Mouse (Mus musculus): ENCODE measurements around the gene Spata21.

The Spata21 gene

GRCm38 (mm10) chr4:141088033-141088432 is at the start of gene Spata21:
Gene Spata21 (plus strand): TSS chr4:141088333.
- DNase-seq (ENCODE audit: extremely low read depth, low read depth, low spot score): no peak

- DNase-seq (ENCODE audit: extremely low read depth, low read depth, low spot score): no peak
Measured at GRCm38 (mm10) chr4:141041117-141041516, 47.0 kb upstream of the Spata21 start.

GRCm38 (mm10) chr4:141044816-141045215 is 43.3 kb upstream of the Spata21 start:
- no peak for DNase-seq (ENCODE audit: extremely low read depth, low read depth, low spot score)

GRCm38 (mm10) chr4:141048810-141049475 is 39.2 kb upstream of the Spata21 start:
- no peak for DNase-seq (ENCODE audit: extremely low read depth, low read depth, low spot score)

GRCm38 (mm10) chr4:141049476-141049835 is 38.7 kb upstream of the Spata21 start:
- no peak for DNase-seq (ENCODE audit: extremely low read depth, low read depth, low spot score)

- DNase-seq (ENCODE audit: extremely low read depth, low read depth, low spot score): no peak
Measured at GRCm38 (mm10) chr4:141052442-141052841, 35.7 kb upstream of the Spata21 start.

- DNase-seq (ENCODE audit: extremely low read depth, low read depth, low spot score): no peak
Measured at GRCm38 (mm10) chr4:141053138-141053537, 35.0 kb upstream of the Spata21 start.

GRCm38 (mm10) chr4:141053568-141054161 is 34.5 kb upstream of the Spata21 start:
- no peak for DNase-seq (ENCODE audit: extremely low read depth, low read depth, low spot score)

GRCm38 (mm10) chr4:141056970-141057369 is 31.2 kb upstream of the Spata21 start:
- no peak for DNase-seq (ENCODE audit: extremely low read depth, low read depth, low spot score)

GRCm38 (mm10) chr4:141058835-141059234 is 29.3 kb upstream of the Spata21 start:
- no peak for DNase-seq (ENCODE audit: extremely low read depth, low read depth, low spot score)

GRCm38 (mm10) chr4:141059616-141060425 is 28.3 kb upstream of the Spata21 start:
- no peak for DNase-seq (ENCODE audit: extremely low read depth, low read depth, low spot score)

GRCm38 (mm10) chr4:141060426-141061301 is 27.5 kb upstream of the Spata21 start, which contains the start of gene Crocc:
Gene Crocc (minus strand): TSS chr4:141060550.
- peak; percentile 67 for DNase-seq (ENCODE audit: extremely low read depth, low read depth, low spot score)

GRCm38 (mm10) chr4:141064104-141064659 is 24.0 kb upstream of the Spata21 start:
- DNase-seq (ENCODE audit: extremely low read depth, low read depth, low spot score): no peak

- no peak for DNase-seq (ENCODE audit: extremely low read depth, low read depth, low spot score)
Measured at GRCm38 (mm10) chr4:141065123-141065522, 23.0 kb upstream of the Spata21 start.

- no peak for DNase-seq (ENCODE audit: extremely low read depth, low read depth, low spot score)
Measured at GRCm38 (mm10) chr4:141066709-141067515, 21.2 kb upstream of the Spata21 start.

- no peak for DNase-seq (ENCODE audit: extremely low read depth, low read depth, low spot score)
Measured at GRCm38 (mm10) chr4:141067516-141068046, 20.6 kb upstream of the Spata21 start.

- DNase-seq (ENCODE audit: extremely low read depth, low read depth, low spot score): no peak
Measured at GRCm38 (mm10) chr4:141068655-141069054, 19.5 kb upstream of the Spata21 start.

GRCm38 (mm10) chr4:141069731-141070130 is 18.4 kb upstream of the Spata21 start:
- no peak for DNase-seq (ENCODE audit: extremely low read depth, low read depth, low spot score)

GRCm38 (mm10) chr4:141072502-141072901 is 15.6 kb upstream of the Spata21 start:
- DNase-seq (ENCODE audit: extremely low read depth, low read depth, low spot score): no peak
